Mouse (Mus musculus) stomach, embryonic 15.5 days (tissue): ENCODE results near the gene Ppp1r1c. TPM values are rescaled to one million over a fixed set of nuclear protein-coding genes. Genes with fewer than 3 reads are reported as not detected.

Experiments
- ATAC-seq: fragments of 200-750 bp; cut with Nextera tagmentation; 2 replicates; pipeline ENCODE4 v1.8.0; 2017; ENCODE audit warnings: low read depth, moderate number of reproducible peaks, moderate TSS enrichment; ENCODE audit not compliant: insufficient read depth, low FRiP score
- H3K27ac ChIP-seq: fragments of 300-500 bp; sonication (generic); 2 replicates; pipeline ENCODE4 v1.5.1; 2015; ENCODE audit warnings: mild to moderate bottlenecking, inconsistent platforms
- H3K27me3 ChIP-seq: fragments of 300-500 bp; sonication (generic); replicated peaks from 2 replicates; pipeline ENCODE4 v1.6.1; 2015; ENCODE audit warnings: inconsistent platforms
- H3K36me3 ChIP-seq: fragments of 300-500 bp; sonication (generic); 2 replicates; pipeline ENCODE4 v1.6.1; 2015; ENCODE audit warnings: inconsistent platforms
- H3K4me1 ChIP-seq: fragments of 300-500 bp; sonication (generic); 2 replicates; pipeline ENCODE4 v1.6.1; 2015; ENCODE audit warnings: inconsistent platforms
- H3K4me2 ChIP-seq: fragments of 300-500 bp; sonication (generic); 2 replicates; pipeline ENCODE4 v1.6.1; 2015; ENCODE audit warnings: mild to moderate bottlenecking, inconsistent platforms
- H3K4me3 ChIP-seq: fragments of 300-500 bp; sonication (generic); replicated peaks from 2 replicates; pipeline ENCODE4 v1.5.1; 2015; ENCODE audit warnings: inconsistent platforms
- H3K9ac ChIP-seq: fragments of 300-500 bp; sonication (generic); 2 replicates; pipeline ENCODE4 v1.6.1; 2015; ENCODE audit warnings: inconsistent platforms
- H3K9me3 ChIP-seq: fragments of 300-500 bp; sonication (generic); 2 replicates; pipeline ENCODE4 v1.6.1; 2016; ENCODE audit warnings: inconsistent platforms
- WGBS: fragments of 180-500 bp; shearing (Covaris S2); methylation state at CpG from one replicate; pipeline ENCODE4 v1.1.7; 2015; 5-methylcytosine and 5-hydroxymethylcytosine counted together
- polyA plus RNA-seq: library from polyadenylated mRNA; unstranded; fragments of >200 nt; fragmentation: Nextera tagmentation; extraction: Ambion mirVana; gene quantifications from 2 replicates; pipeline ENCODE4 v1.2.1, GENCODE M21; 2015

Gene Ppp1r1c
- polyA plus RNA-seq, 1 experiment from 2014 or later: not detected

- Histone ChIP-seq H3K9me3 (no peaks in the 10 kb centered on the region), H3K4me1 (no peaks in the 10 kb centered on the region), H3K9ac (no peak overlapping the region), H3K4me3 (no peak overlapping the region), H3K36me3 (no peaks in the 10 kb centered on the region), H3K4me2 (no peak overlapping the region), H3K27me3 (no peaks in the 10 kb centered on the region), H3K27ac (no peak overlapping the region)
- no peak for ATAC-seq
- 62% methylated on average over 4 of the region's 4 CpGs for WGBS
Observed at GRCm38 (mm10) chr2:79760018-79760417, 52.4 kb downstream of the Ppp1r1c start.

- H3K27me3 ChIP-seq: no peaks in the 10 kb centered on the region
- H3K4me2 ChIP-seq: no peak overlapping the region
- H3K4me1 ChIP-seq: no peaks in the 10 kb centered on the region
- H3K27ac ChIP-seq: no peak overlapping the region
- no peaks in the 10 kb centered on the region for H3K9me3 ChIP-seq
- no peak overlapping the region for H3K4me3 ChIP-seq
- no peak overlapping the region for H3K9ac ChIP-seq
- no peaks in the 10 kb centered on the region for H3K36me3 ChIP-seq
- 60% methylated on average over 6 of the region's 6 CpGs for WGBS
- ATAC-seq: peak; percentile 60; the same call in 1 of the 2 replicates
Observed at GRCm38 (mm10) chr2:79762723-79763388, 55.3 kb downstream of the Ppp1r1c start.

- Histone ChIP-seq H3K4me1 (no peaks in the 10 kb centered on the region), H3K36me3 (no peaks in the 10 kb centered on the region), H3K4me2 (no peak overlapping the region), H3K9ac (no peak overlapping the region), H3K4me3 (no peak overlapping the region), H3K27me3 (no peaks in the 10 kb centered on the region), H3K9me3 (no peaks in the 10 kb centered on the region), H3K27ac (no peak overlapping the region)
- WGBS: 53% methylated on average over 3 of the region's 3 CpGs
- no peak for ATAC-seq
Observed at GRCm38 (mm10) chr2:79765032-79765431, 57.5 kb downstream of the Ppp1r1c start.

- Histone ChIP-seq H3K4me2 (no peak overlapping the region), H3K9ac (no peak overlapping the region), H3K4me1 (no peaks in the 10 kb centered on the region), H3K27me3 (no peaks in the 10 kb centered on the region), H3K27ac (no peak overlapping the region), H3K36me3 (no peaks in the 10 kb centered on the region), H3K9me3 (no peaks in the 10 kb centered on the region), H3K4me3 (no peak overlapping the region)
- WGBS: 55% methylated on average over 7 of the region's 7 CpGs
- no peak for ATAC-seq
Observed at GRCm38 (mm10) chr2:79765723-79766122, 58.1 kb downstream of the Ppp1r1c start.

GRCm38 (mm10) chr2:79768625-79769024 is 61.0 kb downstream of the Ppp1r1c start:
- no peak for ATAC-seq
- H3K4me3 ChIP-seq: no peak overlapping the region
- no peak overlapping the region for H3K4me2 ChIP-seq
- WGBS: 58% methylated on average over 2 of the region's 2 CpGs
- no peak overlapping the region for H3K27ac ChIP-seq
- no peak overlapping the region for H3K9ac ChIP-seq
- H3K27me3 ChIP-seq: no peaks in the 10 kb centered on the region
- H3K4me1 ChIP-seq: no peaks in the 10 kb centered on the region
- H3K36me3 ChIP-seq: no peaks in the 10 kb centered on the region
- H3K9me3 ChIP-seq: no peaks in the 10 kb centered on the region

GRCm38 (mm10) chr2:79770307-79770706 is 62.7 kb downstream of the Ppp1r1c start:
- Histone ChIP-seq H3K4me2 (no peak overlapping the region), H3K9ac (no peak overlapping the region), H3K27me3 (no peaks in the 10 kb centered on the region), H3K36me3 (no peaks in the 10 kb centered on the region), H3K4me3 (no peak overlapping the region), H3K27ac (no peak overlapping the region), H3K9me3 (no peaks in the 10 kb centered on the region), H3K4me1 (no peaks in the 10 kb centered on the region)
- 81% methylated on average over 3 of the region's 3 CpGs for WGBS
- no peak for ATAC-seq

- WGBS: under 1% methylated on average over 5 of the region's 5 CpGs
Observed at GRCm38 (mm10) chr2:79774372-79774771, 66.8 kb downstream of the Ppp1r1c start.

GRCm38 (mm10) chr2:79777801-79778200 is 70.2 kb downstream of the Ppp1r1c start:
- Histone ChIP-seq H3K27ac (no peak overlapping the region), H3K9me3 (no peaks in the 10 kb centered on the region), H3K4me2 (no peak overlapping the region), H3K36me3 (no peaks in the 10 kb centered on the region), H3K4me1 (no peaks in the 10 kb centered on the region), H3K27me3 (no peaks in the 10 kb centered on the region), H3K9ac (no peak overlapping the region), H3K4me3 (no peak overlapping the region)
- no peak for ATAC-seq
- WGBS: 71% methylated on average over 2 of the region's 2 CpGs

More at GRCm38 (mm10) chr2:79774372-79774771, 66.8 kb downstream of the Ppp1r1c start:
- Histone ChIP-seq H3K36me3 (no peaks in the 10 kb centered on the region), H3K9ac (no peak overlapping the region), H3K4me3 (no peak overlapping the region), H3K27ac (no peak overlapping the region), H3K9me3 (no peaks in the 10 kb centered on the region), H3K4me1 (no peaks in the 10 kb centered on the region), H3K27me3 (no peaks in the 10 kb centered on the region), H3K4me2 (no peak overlapping the region)
- no peak; the same call in 1 of the 2 replicates for ATAC-seq

GRCm38 (mm10) chr2:79780772-79781171 is 73.2 kb downstream of the Ppp1r1c start:
- Histone ChIP-seq H3K9ac (no peak overlapping the region), H3K4me2 (no peak overlapping the region), H3K36me3 (no peaks in the 10 kb centered on the region), H3K4me1 (no peaks in the 10 kb centered on the region), H3K27me3 (no peaks in the 10 kb centered on the region), H3K4me3 (no peak overlapping the region), H3K27ac (no peak overlapping the region), H3K9me3 (no peaks in the 10 kb centered on the region)
- no peak for ATAC-seq
- 59% methylated on average over 7 of the region's 7 CpGs for WGBS

- Histone ChIP-seq H3K27ac (peak overlapping the region; percentile 88), H3K36me3 (no peaks in the 10 kb centered on the region), H3K4me3 (no peak overlapping the region), H3K4me1 (peaks cover 8% of the 10 kb centered on the region; the same call in 1 of the 2 replicates), H3K27me3 (no peaks in the 10 kb centered on the region), H3K9me3 (no peaks in the 10 kb centered on the region), H3K9ac (no peak overlapping the region), H3K4me2 (no peak overlapping the region)
- 28% methylated on average over 8 of the region's 8 CpGs for WGBS
- ATAC-seq: peak; percentile 66; the same call in 1 of the 2 replicates
Observed at GRCm38 (mm10) chr2:79785541-79786134, 78.1 kb downstream of the Ppp1r1c start.

- peaks cover 8% of the 10 kb centered on the region; the same call in 1 of the 2 replicates for H3K4me1 ChIP-seq
- no peak overlapping the region for H3K9ac ChIP-seq
- no peaks in the 10 kb centered on the region for H3K9me3 ChIP-seq
- WGBS: 79% methylated on average over 11 of the region's 11 CpGs
- no peaks in the 10 kb centered on the region for H3K36me3 ChIP-seq
- H3K4me3 ChIP-seq: no peak overlapping the region
- H3K27me3 ChIP-seq: no peaks in the 10 kb centered on the region
- ATAC-seq: no peak
- H3K27ac ChIP-seq: peak overlapping the region; percentile 88
- no peak overlapping the region for H3K4me2 ChIP-seq
Observed at GRCm38 (mm10) chr2:79786467-79786866, 78.9 kb downstream of the Ppp1r1c start.

- Histone ChIP-seq H3K9me3 (no peaks in the 10 kb centered on the region), H3K27me3 (no peaks in the 10 kb centered on the region), H3K4me2 (no peak overlapping the region), H3K4me1 (no peaks in the 10 kb centered on the region), H3K9ac (no peak overlapping the region), H3K4me3 (no peak overlapping the region), H3K36me3 (no peaks in the 10 kb centered on the region), H3K27ac (no peak overlapping the region)
- 51% methylated on average over 2 of the region's 2 CpGs for WGBS
- no peak for ATAC-seq
Observed at GRCm38 (mm10) chr2:79793186-79793585, 85.6 kb downstream of the Ppp1r1c start.
